24 mouse cellular contexts compared by ENCODE assay signal in genomic region chr7:30464816-30465300, GRCm38 (mm10). TPM values are rescaled to one million over a fixed set of nuclear protein-coding genes. Genes with fewer than 3 reads are reported as not detected.
"Had no signal": no experiment of that assay in that cellular context is flagged by ENCODE, and none has a peak within 500 bp of the region (broad histone marks: within the 10 kb centered on the region; RNA-seq: fewer than 3 reads in every experiment).

No protein-coding gene starts in this region.

- H3K9me3 ChIP-seq: midbrain, embryonic 10.5 days; midbrain, embryonic 12.5 days; neural tube, embryonic 13.5 days; neural tube, embryonic 15.5 days had no signal

- H3K4me2 ChIP-seq: lung, embryonic 14.5 days; midbrain, embryonic 12.5 days; neural tube, embryonic 13.5 days; neural tube, embryonic 15.5 days had no signal

- H3K9ac ChIP-seq: lung, embryonic 14.5 days; midbrain, embryonic 12.5 days; neural tube, embryonic 13.5 days; neural tube, embryonic 15.5 days had no signal

- H3K4me3 ChIP-seq: midbrain, embryonic 10.5 days; midbrain, embryonic 12.5 days; myocyte; neural tube, embryonic 13.5 days; neural tube, embryonic 15.5 days had no signal

- ATAC-seq: midbrain, embryonic 16.5 days had no signal

- H3K4me1 ChIP-seq: neural tube, embryonic 13.5 days had no signal

- H3K36me3 ChIP-seq: midbrain, embryonic 10.5 days; midbrain, embryonic 12.5 days; neural tube, embryonic 13.5 days; neural tube, embryonic 15.5 days had no signal

- H3K27ac ChIP-seq: midbrain, embryonic 10.5 days; midbrain, embryonic 12.5 days; neural tube, embryonic 13.5 days; neural tube, embryonic 15.5 days had no signal

- DNase-seq: lung, embryonic 14.5 days; lung, postnatal 10 days; lung, postnatal 4 days; midbrain, embryonic 14.5 days; retina, postnatal 1 day; right cerebral cortex, adult 18-20 months; right cerebral cortex, postnatal 25 days; right cerebral cortex, postnatal 4 days; spleen, adult 18-20 months; thymus, adult 18-20 months; thymus, postnatal 14 days; thymus, postnatal 36 days had no signal

RNA-seq across cellular contexts. Expression of gene Nphs1, which starts 6.7 kb away (rescaled TPM):
- polyA plus RNA-seq: lung, embryonic 14.5 days; lung, embryonic 16.5 days; stomach, embryonic 14.5 days had no signal

RNA-seq across cellular contexts. Expression of gene Kirrel2, which starts 7.4 kb away (rescaled TPM):
- total RNA-seq: megakaryocyte-erythroid progenitor cell, adult 5-6 weeks had no signal
- polyA plus RNA-seq: lung, embryonic 14.5 days; lung, embryonic 16.5 days; myocyte had no signal

RNA-seq across cellular contexts. Expression of gene Aplp1, which starts 19.5 kb away (rescaled TPM):
- total RNA-seq: megakaryocyte-erythroid progenitor cell, adult 5-6 weeks had no signal

RNA-seq across cellular contexts. Expression of gene Prodh2, which starts 28.6 kb away (rescaled TPM):
- total RNA-seq: megakaryocyte, adult 5-6 weeks; megakaryocyte-erythroid progenitor cell, adult 5-6 weeks had no signal
- polyA plus RNA-seq: lung, embryonic 14.5 days; midbrain, embryonic 10.5 days; midbrain, embryonic 12.5 days; midbrain, embryonic 14.5 days; midbrain, embryonic 16.5 days; myocyte; neural tube, embryonic 11.5 days; neural tube, embryonic 13.5 days; neural tube, embryonic 15.5 days; stomach, embryonic 14.5 days; thymus, postnatal 0 days had no signal
